Mouse (Mus musculus): ENCODE measurements at regions not wholly inside any gene's neighbourhood (a gene's known extent, or its start where the extent isn't known, plus 50 kb on each side); places are given as distances from the start of the nearest gene placed in this dataset.

DNA sequence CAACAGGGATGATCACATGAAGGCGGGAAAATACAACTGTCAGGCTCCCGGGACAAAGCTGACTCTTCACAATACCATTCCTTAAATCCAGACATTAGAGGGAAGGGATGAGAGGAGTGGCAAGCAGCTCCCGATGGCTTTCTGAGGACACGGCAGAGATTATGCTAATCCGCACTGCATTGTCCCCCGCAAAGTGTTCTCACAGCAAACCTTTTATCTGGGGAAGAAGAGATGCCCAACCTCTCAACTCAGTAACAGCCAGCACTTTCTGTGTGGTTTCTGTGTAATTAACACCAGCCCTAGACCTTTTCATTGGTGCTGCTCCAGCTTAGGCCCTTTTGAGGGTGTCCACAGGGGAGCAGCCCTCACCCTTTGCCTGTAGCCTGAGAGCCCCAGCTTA lies 137.9 kb downstream of the Barhl2 start:
- peaks cover 29% of the 10 kb centered on the region for H3K27me3 ChIP-seq
- DNase-seq (ENCODE audit: low read depth, low spot score) = no peak
- in situ Hi-C loops (cut with MboI; ENCODE audit: low pct_unique_long_range_greater_than_20kb) = no loop called here
- no peak for ATAC-seq
- CTCF ChIA-PET = no interaction called here
- no peak for TF ChIP-seq CTCF (IDR thresholded peaks at IDR 0.05)
- POLR2A ChIA-PET = no interaction called here

DNA sequence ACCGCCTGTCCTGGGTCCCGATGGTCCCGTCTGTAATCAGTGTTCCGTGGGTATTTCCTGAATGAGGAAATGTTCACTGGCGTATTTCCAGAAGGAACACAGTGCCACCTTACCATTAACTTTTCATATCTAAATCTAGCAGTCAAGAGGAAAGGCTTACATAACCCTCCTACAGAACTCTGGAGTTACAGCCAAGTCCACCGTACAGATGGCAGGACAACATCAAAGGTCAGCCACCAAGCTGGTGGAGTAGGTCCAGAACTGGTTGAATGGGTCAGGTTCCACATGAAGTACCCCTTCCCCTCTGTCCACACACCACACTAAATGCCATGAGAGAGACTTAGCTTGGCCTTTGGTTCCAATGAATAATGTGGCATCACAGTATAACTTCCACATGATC lies 139.7 kb downstream of the Barhl2 start:
- H3K27me3 ChIP-seq = peaks cover 23% of the 10 kb centered on the region
- CTCF ChIA-PET = no interaction called here
- no peak for TF ChIP-seq CTCF (IDR thresholded peaks at IDR 0.05)
- in situ Hi-C loops (cut with MboI; ENCODE audit: low pct_unique_long_range_greater_than_20kb) = no loop called here
- DNase-seq (ENCODE audit: low read depth, low spot score) (no peak), ATAC-seq (no peak)
- POLR2A ChIA-PET = no interaction called here

DNA sequence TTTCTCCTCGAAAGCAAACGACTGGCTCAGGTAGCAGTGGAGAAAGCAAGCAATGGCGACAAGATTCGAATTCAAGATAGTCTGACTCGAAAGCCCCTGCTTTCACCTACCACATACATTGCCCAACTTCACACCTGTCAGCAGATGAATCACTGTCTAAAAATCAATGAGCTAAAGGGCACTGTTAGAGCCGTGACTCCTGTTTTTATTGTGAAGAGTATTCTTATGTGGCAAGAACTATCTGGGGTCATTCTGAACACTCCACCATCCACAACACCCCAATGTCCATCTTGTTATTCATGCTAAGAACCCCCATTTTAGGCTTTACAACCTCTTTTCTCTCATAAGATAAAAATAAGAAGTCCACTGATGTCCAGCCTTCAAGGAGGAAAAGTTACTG lies 144.1 kb downstream of the Barhl2 start:
- peaks cover 13% of the 10 kb centered on the region for H3K27me3 ChIP-seq
- ATAC-seq = no peak
- no peak for DNase-seq (ENCODE audit: low read depth, low spot score)
- in situ Hi-C loops (cut with MboI; ENCODE audit: low pct_unique_long_range_greater_than_20kb) = no loop called here
- CTCF ChIA-PET = no interaction called here
- POLR2A ChIA-PET = no interaction called here
- TF ChIP-seq CTCF (IDR thresholded peaks at IDR 0.05) = no peak

DNA sequence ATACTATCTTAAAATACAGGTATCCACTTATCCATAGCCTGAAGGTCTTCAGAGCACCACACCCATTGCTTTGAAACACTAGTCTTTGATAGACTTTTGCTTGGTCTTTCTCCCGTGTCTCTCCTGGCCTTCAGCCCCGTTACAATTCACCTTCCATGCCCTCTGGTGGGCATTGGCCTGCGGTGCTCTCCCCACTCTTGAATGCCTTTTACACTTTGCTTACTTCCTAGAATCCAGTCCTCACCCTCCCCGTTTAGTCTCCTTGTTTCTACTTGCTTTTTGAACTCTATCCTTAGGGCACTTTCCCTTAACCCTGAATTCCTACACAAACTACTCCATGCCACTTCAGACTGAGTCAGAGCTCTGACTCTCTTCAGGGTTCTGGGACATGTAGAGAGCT lies 156.6 kb downstream of the Barhl2 start:
- POLR2A ChIA-PET = no interaction called here
- in situ Hi-C loops (cut with MboI; ENCODE audit: low pct_unique_long_range_greater_than_20kb) = no loop called here

DNA sequence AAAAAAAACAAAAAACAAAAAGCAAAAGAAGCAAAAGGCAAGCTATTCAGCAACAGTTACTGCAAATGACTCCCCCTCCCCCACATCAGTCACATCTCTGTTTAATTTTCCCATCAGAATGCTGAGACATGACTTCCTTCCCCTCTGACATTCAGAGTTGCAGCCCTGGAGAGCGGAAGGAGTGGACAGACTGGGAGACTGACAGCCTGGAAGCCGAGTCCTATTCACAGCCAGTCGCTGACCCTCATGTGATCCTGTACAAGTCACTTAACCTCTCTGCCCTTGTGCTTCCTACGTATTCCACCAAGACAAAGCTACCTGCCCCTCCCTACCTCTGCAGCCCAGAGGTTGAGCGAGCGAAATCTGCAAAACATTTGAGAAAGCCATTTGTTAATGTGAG lies 161.2 kb downstream of the Barhl2 start:
- in situ Hi-C loops (cut with MboI; ENCODE audit: low pct_unique_long_range_greater_than_20kb) = no loop called here
- ChIA-PET POLR2A (no interaction called here), CTCF (no interaction called here)
- peaks cover 32% of the 10 kb centered on the region for H3K27me3 ChIP-seq
- ATAC-seq (no peak), DNase-seq (ENCODE audit: low read depth, low spot score) (no peak)
- no peak for TF ChIP-seq CTCF (IDR thresholded peaks at IDR 0.05)

More for the DNA sequence above, 156.6 kb downstream of the Barhl2 start:
- ATAC-seq (no peak), DNase-seq (ENCODE audit: low read depth, low spot score) (no peak)
- CTCF ChIA-PET = interaction anchor here (2.0 kb wide), 1 partner anchor 15 kb away, joined by 4 read pairs; no protein-coding TSS in a partner anchor
- H3K27me3 ChIP-seq = peaks cover 30% of the 10 kb centered on the region
- TF ChIP-seq CTCF (IDR thresholded peaks at IDR 0.05) = no peak

DNA sequence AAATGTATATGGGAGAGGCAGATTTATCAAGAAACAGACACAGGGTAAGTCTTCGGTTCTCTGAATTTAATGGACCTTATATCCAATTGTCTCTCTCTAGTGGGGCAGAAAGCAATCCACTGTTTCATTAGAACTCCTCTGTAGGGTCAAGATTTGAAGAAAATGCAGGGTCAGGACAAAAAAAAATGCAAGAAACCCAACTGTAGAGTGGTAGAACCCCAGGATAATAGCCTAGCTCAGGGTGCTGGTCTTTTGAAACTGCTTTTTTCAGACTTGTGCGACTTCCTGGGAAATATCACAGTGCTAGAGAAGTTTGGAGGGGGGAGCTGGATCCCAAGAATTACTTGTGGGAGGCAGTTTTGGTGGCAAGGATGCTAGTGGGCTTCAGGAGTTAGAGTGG lies 162.0 kb downstream of the Barhl2 start:
- in situ Hi-C loops (cut with MboI; ENCODE audit: low pct_unique_long_range_greater_than_20kb) = no loop called here
- H3K27me3 ChIP-seq = peaks cover 32% of the 10 kb centered on the region
- TF ChIP-seq CTCF (IDR thresholded peaks at IDR 0.05) = no peak
- DNase-seq (ENCODE audit: low read depth, low spot score) = no peak
- ChIA-PET CTCF (no interaction called here), POLR2A (no interaction called here)
- ATAC-seq = no peak

DNA sequence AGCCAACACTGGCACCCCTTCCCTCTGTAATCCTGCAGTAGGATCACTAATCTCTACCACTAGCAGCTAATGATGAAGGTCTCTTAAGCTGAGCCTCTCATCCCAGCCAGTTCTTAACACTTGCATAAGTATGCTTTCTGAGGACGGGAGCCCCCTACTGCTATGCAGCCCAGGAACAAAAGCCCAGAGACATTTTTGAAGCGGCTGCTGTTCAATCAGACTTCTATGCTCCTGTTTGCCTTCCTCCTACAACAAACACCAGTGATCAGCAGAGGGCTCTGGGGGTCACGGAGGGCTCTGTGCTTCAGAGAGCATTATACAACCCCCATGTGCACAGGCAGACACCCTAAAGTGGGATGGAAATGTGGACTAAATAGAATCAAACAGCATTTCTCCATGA lies 162.4 kb downstream of the Barhl2 start:
- no peak for TF ChIP-seq CTCF (IDR thresholded peaks at IDR 0.05)
- H3K27me3 ChIP-seq = peaks cover 32% of the 10 kb centered on the region
- in situ Hi-C loops (cut with MboI; ENCODE audit: low pct_unique_long_range_greater_than_20kb) = no loop called here
- ChIA-PET POLR2A (interaction anchor here (0.8 kb wide), 1 partner anchor 347 kb away, joined by 4 read pairs; no protein-coding TSS in a partner anchor), CTCF (no interaction called here)
- ATAC-seq (no peak), DNase-seq (ENCODE audit: low read depth, low spot score) (no peak)

DNA sequence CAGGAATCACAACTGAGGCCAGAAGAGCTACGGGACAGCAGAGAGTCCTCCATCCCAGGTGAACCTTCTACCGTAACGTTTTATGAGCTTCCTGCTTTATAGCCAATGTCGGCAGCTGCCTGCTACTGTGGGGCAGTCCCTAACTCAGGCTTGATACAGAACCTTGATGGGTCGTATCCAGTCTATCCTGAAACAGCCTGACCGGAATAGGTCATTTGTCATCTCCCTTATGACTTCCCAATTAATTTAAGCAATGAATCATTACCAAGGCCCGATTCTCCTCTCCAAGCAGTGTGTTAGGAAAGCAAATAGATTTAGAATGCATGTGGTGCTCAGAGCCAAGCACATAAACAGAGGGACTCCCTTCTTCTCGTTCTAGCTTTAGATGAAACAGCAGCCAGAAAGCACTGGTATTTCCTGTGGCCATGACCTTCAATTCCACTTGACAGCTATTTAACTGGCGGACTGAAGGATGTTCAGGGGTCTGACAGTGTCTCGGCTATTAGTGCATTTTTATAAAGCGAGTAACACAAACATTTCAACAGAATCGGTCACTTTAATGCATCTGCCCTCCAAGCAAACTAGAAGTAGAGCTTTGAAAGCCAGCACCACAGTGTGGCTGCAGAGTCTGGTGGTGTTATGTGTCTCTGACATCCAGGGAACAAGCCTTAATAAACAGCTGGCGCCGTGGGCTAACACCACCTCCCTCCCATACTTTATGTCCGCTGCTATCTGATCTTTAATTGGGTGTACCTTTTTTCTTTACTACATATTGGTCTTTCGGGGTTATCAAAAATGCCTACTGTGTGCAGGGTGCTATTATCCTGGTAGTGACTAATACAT lies 165.4 kb downstream of the Barhl2 start:
- POLR2A ChIA-PET = no interaction called here
- CTCF ChIA-PET = no interaction called here
- no peak for DNase-seq (ENCODE audit: low read depth, low spot score)
- peaks cover 24% of the 10 kb centered on the region for H3K27me3 ChIP-seq
- TF ChIP-seq CTCF (IDR thresholded peaks at IDR 0.05) = no peak
- ATAC-seq = no peak
- in situ Hi-C loops (cut with MboI; ENCODE audit: low pct_unique_long_range_greater_than_20kb) = no loop called here

DNA sequence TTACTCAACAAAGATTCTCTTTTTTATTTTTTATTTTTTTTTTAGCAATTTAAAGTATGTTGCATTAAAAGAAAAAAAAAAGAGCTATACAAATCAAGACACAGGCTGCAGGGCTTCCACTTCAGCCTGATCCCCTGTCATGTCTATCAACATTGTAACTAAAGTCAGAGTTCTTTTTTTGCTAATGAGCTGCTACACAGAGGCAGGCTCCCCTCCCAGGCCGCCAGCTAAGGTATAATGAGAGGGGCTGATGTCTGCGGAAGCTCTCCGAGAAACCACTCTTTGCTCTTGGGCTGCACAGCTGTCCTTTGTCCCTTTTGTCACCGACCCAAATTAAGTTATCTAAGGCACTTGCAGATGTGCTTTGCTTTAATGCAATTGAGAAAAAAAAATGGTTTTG lies 172.8 kb downstream of the Barhl2 start:
- ATAC-seq (no peak), DNase-seq (ENCODE audit: low read depth, low spot score) (no peak)
- TF ChIP-seq CTCF (IDR thresholded peaks at IDR 0.05) = no peak
- peaks cover 24% of the 10 kb centered on the region for H3K27me3 ChIP-seq
- CTCF ChIA-PET = no interaction called here
- in situ Hi-C loops (cut with MboI; ENCODE audit: low pct_unique_long_range_greater_than_20kb) = no loop called here
- POLR2A ChIA-PET = no interaction called here

DNA sequence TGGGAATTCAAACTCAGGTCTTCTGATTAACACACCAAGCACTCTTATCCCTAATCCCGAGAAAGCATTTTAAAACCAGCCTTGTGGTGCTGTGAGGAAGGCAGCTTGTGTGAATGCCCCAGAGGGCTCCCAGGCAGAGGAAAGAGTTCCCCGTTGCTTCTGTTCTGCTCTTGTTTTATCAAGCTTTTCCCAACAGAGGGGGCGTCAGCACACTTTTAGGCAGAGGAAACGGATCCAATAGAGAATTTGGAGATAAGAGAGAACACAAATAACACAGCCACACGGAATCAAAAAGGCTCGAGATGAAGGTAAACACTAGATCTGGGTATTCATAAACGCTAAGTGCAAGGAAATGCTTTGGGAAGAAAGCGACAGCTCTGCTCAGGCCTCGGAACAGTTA lies 173.2 kb downstream of the Barhl2 start:
- H3K27me3 ChIP-seq = peaks cover 26% of the 10 kb centered on the region
- ChIA-PET CTCF (no interaction called here), POLR2A (no interaction called here)
- ATAC-seq (no peak), DNase-seq (ENCODE audit: low read depth, low spot score) (no peak)
- in situ Hi-C loops (cut with MboI; ENCODE audit: low pct_unique_long_range_greater_than_20kb) = no loop called here
- TF ChIP-seq CTCF (IDR thresholded peaks at IDR 0.05) = no peak

DNA sequence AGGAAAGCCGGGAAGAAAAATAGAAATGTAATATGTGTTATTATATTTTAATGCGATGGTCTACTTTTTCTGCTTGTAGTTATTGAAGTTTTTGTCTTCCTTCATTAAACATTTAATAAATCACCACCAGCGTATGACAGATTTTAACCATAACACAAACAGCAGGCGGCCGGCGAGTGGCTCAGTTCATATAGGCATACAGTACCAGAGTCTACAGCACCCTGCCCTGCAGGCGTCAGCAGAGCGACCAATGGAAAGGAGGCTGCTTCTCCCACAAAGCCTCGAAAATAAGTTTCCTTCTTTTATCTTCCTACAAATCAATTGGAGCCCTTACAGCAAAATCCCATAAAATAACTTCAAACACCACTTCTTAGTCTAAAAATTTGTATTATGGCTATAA lies 175.3 kb downstream of the Barhl2 start:
- ATAC-seq (no peak), DNase-seq (ENCODE audit: low read depth, low spot score) (no peak)
- CTCF ChIA-PET = no interaction called here
- TF ChIP-seq CTCF (IDR thresholded peaks at IDR 0.05) = no peak
- POLR2A ChIA-PET = no interaction called here
- in situ Hi-C loops (cut with MboI; ENCODE audit: low pct_unique_long_range_greater_than_20kb) = no loop called here
- H3K27me3 ChIP-seq = peaks cover 26% of the 10 kb centered on the region

DNA sequence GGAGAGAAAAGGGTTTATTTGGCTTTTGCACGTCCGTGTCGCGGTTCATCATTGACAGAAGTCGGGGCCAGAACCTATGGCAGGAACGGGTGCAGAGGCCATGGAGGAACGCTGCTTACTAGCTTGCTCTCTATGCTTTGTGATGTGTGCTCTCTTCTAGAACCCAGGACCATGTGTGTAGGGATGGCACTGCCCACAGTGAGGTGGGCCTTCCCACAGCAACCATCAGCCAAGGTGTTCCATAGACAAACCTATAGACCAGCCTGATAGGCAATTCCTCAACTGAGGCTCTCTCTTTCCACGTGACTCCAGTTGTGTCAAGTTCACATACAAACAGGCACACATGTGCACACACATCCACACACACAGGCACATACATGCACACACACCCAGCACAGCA lies 180.2 kb downstream of the Barhl2 start:
- in situ Hi-C loops (cut with MboI; ENCODE audit: low pct_unique_long_range_greater_than_20kb) = no loop called here
- ChIA-PET POLR2A (no interaction called here), CTCF (no interaction called here)
- DNase-seq (ENCODE audit: low read depth, low spot score) = no peak
- no peak for TF ChIP-seq CTCF (IDR thresholded peaks at IDR 0.05)
- ATAC-seq = no peak
- peaks cover 22% of the 10 kb centered on the region for H3K27me3 ChIP-seq

Measured in Patski (cell line).